Mouse (Mus musculus) limb, embryonic 15.5 days (tissue): ENCODE results near the gene Rbfox1. TPM values are rescaled to one million over a fixed set of nuclear protein-coding genes. Genes with fewer than 3 reads are reported as not detected.

ENCODE experiments used
- ATAC-seq: fragments of 200-750 bp; cut with Nextera tagmentation; 2 replicates; pipeline ENCODE4 v1.8.0; 2017; ENCODE audit warnings: low read depth, moderate TSS enrichment; ENCODE audit not compliant: insufficient number of reproducible peaks, low FRiP score, low TSS enrichment
- H3K27ac ChIP-seq: fragments of 300-500 bp; sonication (generic); 2 replicates; pipeline ENCODE4 v1.5.1; 2015; ENCODE audit warnings: moderate library complexity, mild to moderate bottlenecking, inconsistent platforms
- H3K27me3 ChIP-seq: fragments of 300-500 bp; sonication (generic); 2 replicates; pipeline ENCODE4 v1.6.1; 2015; ENCODE audit warnings: inconsistent platforms
- H3K36me3 ChIP-seq: fragments of 300-500 bp; sonication (generic); 2 replicates; pipeline ENCODE4 v1.6.1; 2015; ENCODE audit warnings: inconsistent platforms
- H3K4me1 ChIP-seq: fragments of 300-500 bp; sonication (generic); 2 replicates; pipeline ENCODE4 v1.6.1; 2015; ENCODE audit warnings: inconsistent platforms
- H3K4me2 ChIP-seq: fragments of 300-500 bp; sonication (generic); 2 replicates; pipeline ENCODE4 v1.6.1; 2015; ENCODE audit warnings: mild to moderate bottlenecking, inconsistent platforms
- H3K4me3 ChIP-seq: fragments of 300-500 bp; sonication (generic); 2 replicates; pipeline ENCODE4 v1.5.1; 2015; ENCODE audit warnings: mild to moderate bottlenecking, inconsistent platforms
- H3K9ac ChIP-seq: fragments of 300-500 bp; sonication (generic); 2 replicates; pipeline ENCODE4 v1.6.1; 2015; ENCODE audit warnings: inconsistent platforms
- H3K9me3 ChIP-seq: fragments of 300-500 bp; sonication (generic); 2 replicates; pipeline ENCODE4 v1.6.1; 2016; ENCODE audit warnings: inconsistent platforms
- WGBS: fragments of 180-500 bp; shearing (Covaris S2); methylation state at CpG from one replicate; pipeline ENCODE4 v1.1.7; 2015; 5-methylcytosine and 5-hydroxymethylcytosine counted together
- polyA plus RNA-seq: library from polyadenylated mRNA; unstranded; fragments of >200 nt; fragmentation: Nextera tagmentation; extraction: Ambion mirVana; gene quantifications from 2 replicates; pipeline ENCODE4 v1.2.1, GENCODE M21; 2015

Gene Rbfox1
- polyA plus RNA-seq, 1 experiment from 2014 or later, result 4.0 TPM

DNA sequence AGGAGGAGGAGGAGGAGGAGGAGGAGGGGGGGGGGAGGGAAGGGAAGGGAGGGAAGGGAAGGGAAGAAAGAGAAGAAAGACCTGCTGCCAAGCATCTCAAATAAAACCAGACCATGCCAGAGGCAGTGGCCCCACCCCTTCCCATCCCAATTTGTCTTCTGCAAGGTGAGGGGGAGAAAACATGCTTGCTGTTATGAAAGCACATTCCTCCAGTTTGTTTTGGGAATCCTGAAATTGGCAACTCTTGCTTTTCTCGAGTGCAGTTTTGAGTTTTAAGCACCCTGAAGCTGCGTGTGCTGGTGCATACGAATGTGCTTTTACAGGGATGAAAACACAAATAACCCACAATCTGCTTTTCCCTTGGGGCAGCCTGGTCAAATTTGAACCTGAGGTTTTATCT, 380.5 kb downstream of the Rbfox1 start:
- no peaks in the 10 kb centered on the region for H3K36me3 ChIP-seq

DNA sequence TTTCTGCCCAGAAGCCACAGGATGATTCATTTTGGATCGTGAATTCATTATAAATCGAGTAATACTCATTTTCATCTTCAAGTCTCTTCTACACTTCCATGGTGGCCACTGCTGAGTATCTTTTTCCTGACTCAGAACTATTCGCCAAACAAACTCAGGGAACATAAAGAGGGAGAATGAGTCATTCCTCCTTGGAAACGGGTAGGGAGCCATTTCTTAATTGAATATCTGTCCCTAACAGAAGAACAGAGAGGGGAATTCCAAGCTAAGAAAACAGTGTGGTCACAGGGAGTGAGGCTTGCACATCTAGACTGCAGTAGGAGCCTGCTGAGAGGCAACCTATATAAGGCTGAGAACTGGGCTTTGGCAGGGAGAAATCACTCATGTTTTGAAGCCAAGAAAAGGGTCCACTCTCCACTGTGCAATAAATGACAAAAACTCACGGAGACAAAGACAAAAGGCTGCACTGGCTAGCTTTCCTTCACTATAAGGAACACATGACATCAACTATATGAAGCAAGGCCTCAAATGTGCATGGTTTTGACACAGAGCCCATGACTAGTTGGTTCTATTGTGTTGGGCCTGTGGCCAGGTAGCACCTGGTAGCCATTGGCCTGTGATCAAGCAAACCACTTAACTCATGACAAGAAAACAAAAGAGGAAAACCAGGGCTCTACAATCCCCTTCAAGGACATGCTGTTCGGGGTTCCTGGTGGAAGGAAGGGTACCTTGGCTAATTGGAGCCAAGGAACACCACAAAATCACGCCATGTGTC, 386.6 kb downstream of the Rbfox1 start:
- Histone ChIP-seq H3K27me3 (no peaks in the 10 kb centered on the region), H3K4me1 (no peaks in the 10 kb centered on the region), H3K4me2 (no peak overlapping the region), H3K27ac (no peak overlapping the region), H3K36me3 (no peaks in the 10 kb centered on the region), H3K9me3 (no peaks in the 10 kb centered on the region), H3K9ac (no peak overlapping the region), H3K4me3 (no peak overlapping the region)
- WGBS, result 72% methylated on average over 7 of the region's 7 CpGs
- no peak for ATAC-seq

More for the DNA sequence above, 380.5 kb downstream of the Rbfox1 start:
- H3K4me2 ChIP-seq, result no peak overlapping the region
- H3K27me3 ChIP-seq, result no peaks in the 10 kb centered on the region
- 71% methylated on average over 3 of the region's 3 CpGs for WGBS
- H3K9me3 ChIP-seq, result no peaks in the 10 kb centered on the region
- H3K27ac ChIP-seq, result no peak overlapping the region
- no peak for ATAC-seq
- no peaks in the 10 kb centered on the region for H3K4me1 ChIP-seq
- no peak overlapping the region for H3K9ac ChIP-seq
- H3K4me3 ChIP-seq, result no peak overlapping the region

DNA sequence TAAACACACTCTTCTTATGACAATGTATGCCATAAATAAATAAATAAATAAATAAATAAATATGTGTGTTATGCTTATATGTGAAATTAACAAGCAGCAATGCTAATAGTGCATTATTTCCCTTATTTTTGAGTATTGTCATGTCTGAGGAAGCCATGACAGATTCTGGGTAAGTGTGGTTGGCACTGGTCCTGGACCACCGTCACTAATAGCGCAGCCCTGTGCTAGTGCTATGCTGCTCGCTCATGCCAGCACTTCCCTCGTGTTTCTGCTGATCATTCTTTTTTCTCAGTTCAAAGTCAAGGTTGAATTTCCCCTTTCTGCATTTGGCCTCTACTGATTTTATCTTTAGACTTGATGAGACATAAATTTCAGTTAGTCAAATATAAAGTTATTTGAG, 398.3 kb downstream of the Rbfox1 start:
- no peaks in the 10 kb centered on the region for H3K27me3 ChIP-seq
- H3K36me3 ChIP-seq, result no peaks in the 10 kb centered on the region
- H3K4me1 ChIP-seq, result no peaks in the 10 kb centered on the region
- no peak overlapping the region for H3K9ac ChIP-seq
- no peak overlapping the region for H3K27ac ChIP-seq
- 86% methylated on average over 4 of the region's 4 CpGs for WGBS
- H3K4me3 ChIP-seq, result no peak overlapping the region
- H3K4me2 ChIP-seq, result no peak overlapping the region
- no peak for ATAC-seq
- no peaks in the 10 kb centered on the region for H3K9me3 ChIP-seq

DNA sequence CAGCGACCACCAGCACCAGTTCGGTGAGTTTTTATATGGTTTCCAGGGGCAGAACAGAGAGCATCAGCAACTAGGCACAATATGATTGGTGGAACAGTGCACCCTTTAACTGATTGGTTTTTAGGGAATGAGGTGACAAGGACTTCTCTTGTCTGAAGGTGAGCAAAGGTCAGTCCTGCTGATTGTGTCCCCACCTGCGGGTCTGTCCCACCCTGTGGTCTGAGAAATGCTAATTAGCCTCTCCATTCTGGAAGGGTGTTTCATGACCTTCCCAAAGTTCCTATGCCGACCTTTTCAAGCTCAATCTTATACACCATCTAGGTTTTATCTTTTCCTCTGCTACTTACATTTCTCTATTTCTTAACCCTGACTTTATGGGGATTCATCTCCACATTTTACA, 399.2 kb downstream of the Rbfox1 start:
- Histone ChIP-seq H3K4me1 (no peaks in the 10 kb centered on the region), H3K4me3 (no peak overlapping the region), H3K27me3 (no peaks in the 10 kb centered on the region), H3K4me2 (no peak overlapping the region), H3K9ac (no peak overlapping the region), H3K9me3 (no peaks in the 10 kb centered on the region), H3K36me3 (no peaks in the 10 kb centered on the region), H3K27ac (no peak overlapping the region)
- ATAC-seq, result no peak
- WGBS, result 42% methylated on average over 4 of the region's 4 CpGs

DNA sequence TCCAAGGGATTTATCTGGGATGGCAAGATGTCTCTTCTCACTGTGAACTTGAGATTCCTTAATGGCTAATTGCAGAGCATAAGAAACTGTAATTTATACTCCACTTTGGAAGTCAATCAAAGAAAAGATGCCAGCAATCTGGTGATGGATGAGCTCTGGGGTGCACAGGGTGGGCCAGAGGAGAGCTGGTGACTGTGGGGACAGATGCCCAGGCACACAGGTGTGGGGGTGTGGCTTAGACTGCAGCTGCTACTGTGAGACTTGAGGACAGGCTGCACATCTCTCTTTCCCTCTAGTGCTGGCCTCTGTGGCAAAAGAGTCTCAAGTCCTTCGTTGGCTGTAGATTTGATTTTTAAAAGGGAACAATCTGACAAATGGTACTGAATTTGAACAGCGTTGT, 402.5 kb downstream of the Rbfox1 start:
- H3K27me3 ChIP-seq, result no peaks in the 10 kb centered on the region
- H3K9me3 ChIP-seq, result no peaks in the 10 kb centered on the region
- 79% methylated on average over 2 of the region's 2 CpGs for WGBS
- H3K4me1 ChIP-seq, result no peaks in the 10 kb centered on the region
- H3K4me3 ChIP-seq, result no peak overlapping the region
- no peak overlapping the region for H3K27ac ChIP-seq
- ATAC-seq, result no peak
- H3K36me3 ChIP-seq, result no peaks in the 10 kb centered on the region
- H3K4me2 ChIP-seq, result no peak overlapping the region
- H3K9ac ChIP-seq, result no peak overlapping the region

DNA sequence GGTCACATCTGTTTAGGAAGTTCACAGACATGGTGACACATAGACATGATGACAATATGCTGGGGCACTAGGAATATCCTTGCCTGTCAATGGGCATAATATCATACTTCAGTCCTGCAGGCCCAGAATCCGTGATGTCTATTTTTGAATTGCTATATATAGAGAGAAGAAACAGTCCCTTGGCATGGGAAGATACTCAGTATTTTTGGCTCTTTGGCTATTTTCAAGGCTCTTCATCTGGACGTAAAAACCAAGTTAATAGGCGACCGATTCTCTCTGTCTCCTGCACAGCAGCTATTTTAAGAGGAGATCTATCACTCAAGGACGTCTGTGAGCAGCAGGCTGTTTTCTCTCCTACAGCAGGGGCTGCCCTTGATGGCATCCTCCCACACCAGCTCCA, 415.0 kb downstream of the Rbfox1 start:
- 63% methylated on average over 5 of the region's 5 CpGs for WGBS
- Histone ChIP-seq H3K9ac (no peak overlapping the region), H3K4me1 (no peaks in the 10 kb centered on the region), H3K4me3 (no peak overlapping the region), H3K36me3 (no peaks in the 10 kb centered on the region), H3K9me3 (no peaks in the 10 kb centered on the region), H3K27ac (no peak overlapping the region), H3K4me2 (no peak overlapping the region), H3K27me3 (no peaks in the 10 kb centered on the region)
- ATAC-seq, result no peak

DNA sequence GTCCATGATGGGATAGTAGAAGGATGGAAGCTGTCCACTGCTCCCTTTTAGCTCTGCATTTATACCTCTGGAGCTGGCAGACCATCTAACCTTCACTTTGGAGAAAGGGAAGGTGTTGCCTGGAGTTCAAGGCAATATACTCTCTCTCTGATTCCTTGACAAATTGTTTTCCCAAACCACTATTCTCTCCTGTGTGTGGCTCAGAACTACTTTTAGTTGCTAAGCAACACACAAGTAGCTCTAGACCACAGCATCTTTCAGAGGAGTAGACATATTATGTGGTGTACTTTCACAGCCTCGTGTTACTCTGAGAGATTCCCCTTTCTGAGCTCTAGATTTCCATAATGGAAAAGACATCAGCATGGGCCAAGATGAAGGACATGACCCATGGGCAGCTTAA, 417.9 kb downstream of the Rbfox1 start:
- 53% methylated on average over 1 of the region's 1 CpGs for WGBS
- H3K4me3 ChIP-seq, result no peak overlapping the region
- no peak overlapping the region for H3K9ac ChIP-seq
- ATAC-seq, result no peak
- H3K4me1 ChIP-seq, result no peaks in the 10 kb centered on the region
- no peak overlapping the region for H3K4me2 ChIP-seq
- no peak overlapping the region for H3K27ac ChIP-seq
- H3K27me3 ChIP-seq, result no peaks in the 10 kb centered on the region
- no peaks in the 10 kb centered on the region for H3K9me3 ChIP-seq
- H3K36me3 ChIP-seq, result no peaks in the 10 kb centered on the region

DNA sequence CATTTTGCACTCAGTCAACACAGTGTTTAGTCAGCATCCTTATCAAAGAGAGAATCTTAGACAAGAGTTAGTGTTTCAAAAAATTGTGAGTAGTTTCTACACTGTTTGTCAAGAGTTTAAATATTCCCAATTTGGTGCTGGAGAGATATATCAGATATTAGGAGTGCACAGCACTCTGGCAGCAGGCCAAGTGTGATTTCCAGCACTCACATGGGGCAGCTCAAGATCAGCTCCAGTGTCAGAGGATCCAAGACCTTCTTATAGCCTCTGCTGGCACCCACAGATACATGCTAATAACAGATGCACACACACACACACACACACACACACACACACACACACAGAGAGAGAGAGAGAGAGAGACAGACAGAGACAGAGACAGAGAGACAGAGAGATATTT, 424.8 kb downstream of the Rbfox1 start:
- Histone ChIP-seq H3K4me2 (no peak overlapping the region), H3K4me3 (no peak overlapping the region), H3K4me1 (no peaks in the 10 kb centered on the region), H3K9me3 (no peaks in the 10 kb centered on the region), H3K9ac (no peak overlapping the region), H3K36me3 (no peaks in the 10 kb centered on the region), H3K27ac (no peak overlapping the region), H3K27me3 (no peaks in the 10 kb centered on the region)
- ATAC-seq, result no peak

DNA sequence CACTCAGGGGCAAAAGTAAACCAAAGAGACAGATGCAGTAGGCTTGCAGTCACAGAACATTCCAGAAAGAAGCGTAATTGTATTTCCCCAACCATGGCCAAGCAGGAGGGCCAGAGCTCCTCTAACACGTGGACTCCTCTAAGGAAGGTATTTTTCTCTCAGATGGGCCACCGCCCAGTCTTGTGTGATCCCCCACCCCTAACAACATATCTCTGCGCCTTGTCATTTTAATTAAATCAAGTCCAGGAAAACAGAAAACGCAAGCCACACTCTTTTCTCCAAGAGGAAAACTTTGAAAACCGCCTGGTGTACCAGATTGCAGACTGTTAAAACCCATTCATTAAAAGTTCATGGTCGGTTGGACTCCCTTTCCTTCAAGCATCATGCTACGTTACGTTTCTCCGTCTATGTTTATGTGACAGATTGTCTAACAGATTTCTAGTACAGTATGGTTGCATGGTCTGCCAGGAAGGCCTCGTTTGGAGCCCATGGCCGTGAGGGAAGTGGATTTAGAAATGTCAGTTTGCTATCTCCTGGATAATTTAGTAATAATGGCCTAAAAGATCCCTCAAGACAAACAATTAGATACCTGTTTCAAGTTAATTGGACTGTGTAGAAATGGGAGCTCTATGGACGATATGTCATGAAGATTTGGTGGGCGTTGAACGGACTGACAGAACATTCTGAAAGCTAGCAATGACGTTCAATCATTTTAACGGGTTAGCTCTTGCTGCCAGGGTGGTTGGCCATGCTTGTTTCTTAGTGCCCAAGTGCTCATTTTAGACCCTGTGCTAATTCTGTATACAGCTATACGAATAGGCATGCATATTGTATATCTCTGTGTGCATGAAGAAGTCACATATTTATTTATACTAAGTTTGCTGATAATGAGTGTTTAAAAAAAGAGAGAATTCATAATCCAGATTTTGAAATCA, 425.9 kb downstream of the Rbfox1 start:
- H3K9me3 ChIP-seq, result no peaks in the 10 kb centered on the region
- no peak overlapping the region for H3K4me3 ChIP-seq
- H3K4me1 ChIP-seq, result no peaks in the 10 kb centered on the region
- H3K9ac ChIP-seq, result no peak overlapping the region
- no peak overlapping the region for H3K27ac ChIP-seq
- no peak overlapping the region for H3K4me2 ChIP-seq
- no peaks in the 10 kb centered on the region for H3K36me3 ChIP-seq
- ATAC-seq, result no peak
- H3K27me3 ChIP-seq, result no peaks in the 10 kb centered on the region
- WGBS, result 76% methylated on average over 18 of the region's 18 CpGs

DNA sequence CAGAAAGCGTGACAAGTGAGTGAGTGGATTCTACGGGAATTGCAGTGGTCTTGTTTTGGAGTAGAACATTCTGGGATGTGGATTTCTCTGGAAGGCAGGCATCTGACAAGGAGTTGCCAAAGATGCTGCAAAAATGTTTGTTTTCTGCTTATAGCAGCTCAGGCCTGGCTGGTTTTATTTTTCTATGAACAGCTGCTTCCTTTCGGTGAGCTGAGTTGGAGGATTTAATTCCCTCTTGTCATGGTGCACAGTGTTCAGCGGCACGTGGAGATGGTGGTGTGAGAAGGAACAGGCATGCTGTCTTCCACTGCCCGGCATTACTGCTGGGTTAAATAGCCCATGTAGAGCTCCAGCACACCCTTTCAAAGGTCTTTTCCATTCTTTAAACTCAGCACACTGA, 428.5 kb downstream of the Rbfox1 start:
- no peaks in the 10 kb centered on the region for H3K36me3 ChIP-seq
- no peaks in the 10 kb centered on the region for H3K4me1 ChIP-seq
- no peak overlapping the region for H3K4me3 ChIP-seq
- H3K9ac ChIP-seq, result no peak overlapping the region
- H3K27me3 ChIP-seq, result no peaks in the 10 kb centered on the region
- no peak overlapping the region for H3K4me2 ChIP-seq
- no peak overlapping the region for H3K27ac ChIP-seq
- H3K9me3 ChIP-seq, result no peaks in the 10 kb centered on the region
- ATAC-seq, result no peak
- WGBS, result 73% methylated on average over 6 of the region's 6 CpGs

DNA sequence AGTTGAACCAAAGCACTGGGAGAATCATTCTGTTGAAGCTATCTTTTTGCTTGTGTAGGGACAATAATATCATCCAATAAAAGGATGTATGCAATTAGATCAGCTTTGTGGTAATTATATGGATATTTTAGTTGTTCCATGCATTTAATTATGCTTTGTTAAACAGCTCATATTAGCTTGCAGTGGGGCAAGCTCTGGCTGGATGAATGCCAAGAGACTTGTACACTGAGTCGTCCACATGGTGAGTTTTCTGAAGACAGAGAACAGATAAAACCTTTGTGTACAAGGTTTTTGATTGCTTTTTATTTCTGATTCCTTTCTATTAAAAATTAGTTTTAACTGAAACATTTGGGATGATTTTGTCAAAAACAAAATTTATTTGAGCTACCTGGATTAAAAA, 439.7 kb downstream of the Rbfox1 start:
- Histone ChIP-seq H3K4me1 (no peaks in the 10 kb centered on the region), H3K27ac (no peak overlapping the region), H3K9me3 (no peaks in the 10 kb centered on the region), H3K4me2 (no peak overlapping the region), H3K27me3 (no peaks in the 10 kb centered on the region), H3K36me3 (no peaks in the 10 kb centered on the region), H3K9ac (no peak overlapping the region), H3K4me3 (no peak overlapping the region)
- ATAC-seq, result no peak
- WGBS, result 18% methylated on average over 1 of the region's 1 CpGs

DNA sequence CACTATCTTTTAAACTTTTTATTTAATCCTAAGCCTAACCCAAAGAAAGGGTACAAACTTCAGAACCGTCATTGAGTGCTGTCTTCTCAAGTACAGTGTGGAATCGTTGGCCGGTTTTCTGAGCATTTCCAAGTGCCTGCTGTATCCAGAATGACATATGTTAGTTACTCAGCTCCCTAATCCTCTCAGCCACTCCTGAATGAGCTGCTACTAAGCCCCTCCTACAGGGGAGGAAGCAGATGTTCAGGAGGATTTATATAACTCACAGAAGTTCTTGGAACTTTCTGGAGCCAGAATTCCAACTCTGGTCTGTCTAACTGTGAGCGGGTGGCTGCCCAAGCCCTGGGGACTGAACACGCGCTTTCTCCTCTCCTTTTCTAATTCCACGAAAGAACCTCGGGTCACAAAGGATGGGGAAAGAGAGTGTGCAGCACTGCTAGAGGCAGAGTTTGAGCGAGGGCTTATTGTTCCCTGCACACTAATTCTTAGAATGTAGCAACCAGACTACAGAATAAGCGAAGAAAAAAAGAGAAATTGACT, 446.3 kb downstream of the Rbfox1 start:
- Histone ChIP-seq H3K9ac (no peak overlapping the region), H3K4me1 (no peaks in the 10 kb centered on the region), H3K4me2 (no peak overlapping the region), H3K9me3 (no peaks in the 10 kb centered on the region), H3K36me3 (no peaks in the 10 kb centered on the region), H3K27ac (no peak overlapping the region), H3K4me3 (no peak overlapping the region), H3K27me3 (no peaks in the 10 kb centered on the region)
- ATAC-seq, result no peak
- 57% methylated on average over 10 of the region's 10 CpGs for WGBS
